Mouse (Mus musculus) cerebellum, postnatal 36 days (tissue): ENCODE data around the gene Cux2.

ENCODE experiments used
- DNase-seq, 2 experiments: peaks; one replicate each; pipeline ENCODE4 v3.0.0; 2021 to 2022; ENCODE audit warnings: mixed read lengths in 2 of 2

The Cux2 gene

DNA sequence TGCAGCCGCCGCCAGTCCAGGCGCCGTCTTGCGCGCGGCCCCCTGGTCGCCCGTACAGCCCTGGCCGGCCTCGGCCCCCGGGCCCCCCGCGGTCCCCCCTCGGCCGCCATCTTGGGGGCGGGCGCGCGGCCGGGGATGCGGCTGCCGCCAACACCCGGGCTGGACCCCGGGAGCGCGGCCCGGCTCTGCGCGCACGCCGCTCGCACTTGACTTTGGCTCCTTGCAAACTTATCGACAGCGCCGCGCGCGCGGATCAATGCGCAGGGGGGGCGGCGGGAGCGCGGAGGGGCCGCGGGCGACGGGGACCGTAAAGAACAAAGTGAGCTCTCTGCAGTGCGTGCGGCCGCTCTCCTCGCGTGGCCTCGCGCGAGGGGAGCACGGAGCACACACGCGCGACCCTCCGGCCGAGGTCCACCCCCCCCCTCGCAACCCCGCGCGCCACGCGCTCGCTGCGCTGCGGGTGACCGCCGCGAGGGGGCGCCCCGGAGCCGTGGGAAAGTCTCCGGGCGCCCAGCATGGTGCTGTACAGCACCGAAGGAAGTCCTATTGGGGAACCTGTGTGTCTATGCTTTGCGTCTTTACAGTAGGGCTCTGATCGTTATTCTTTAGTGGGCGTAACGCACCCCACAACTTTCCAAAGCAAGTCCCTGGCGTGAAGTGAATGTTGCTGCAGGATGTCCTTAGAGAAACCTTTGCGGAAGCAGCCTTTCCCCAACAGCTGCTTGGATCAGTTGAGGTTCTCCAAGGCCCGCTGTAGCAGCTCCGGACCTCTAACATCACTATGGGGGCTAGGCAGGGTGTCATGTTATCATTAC is at the start of gene Cux2:
Cux2 (minus strand) TSS at position 86 of the 815 bp plus-strand sequence.
- peak; percentile 71 to 75 for DNase-seq

GRCm38 (mm10) chr5:122094439-122094838 is 44.5 kb upstream of the Cux2 start:
- DNase-seq: no peak

GRCm38 (mm10) chr5:122093734-122094133 is 43.8 kb upstream of the Cux2 start:
- DNase-seq: no peak

DNA sequence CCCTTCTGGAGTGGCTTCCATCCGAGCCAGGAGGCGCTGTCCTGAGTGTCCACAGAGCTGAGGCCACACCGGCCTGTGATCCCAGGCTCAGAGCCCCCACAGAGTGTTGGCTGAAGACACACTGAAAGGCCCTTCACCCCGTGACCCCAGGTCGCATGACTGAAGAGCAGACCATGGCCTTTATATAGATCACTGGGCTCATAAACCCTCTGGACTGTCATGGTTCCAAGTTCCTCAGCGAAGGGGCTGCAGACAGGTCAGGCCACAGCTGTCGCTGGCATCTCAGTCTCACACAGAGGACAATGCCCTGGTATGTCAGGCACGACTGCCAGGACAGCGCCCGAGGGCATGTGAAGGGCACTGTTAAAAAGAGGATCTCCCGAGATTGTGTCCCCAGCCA is 42.9 kb upstream of the Cux2 start:
- DNase-seq: no peak

DNA sequence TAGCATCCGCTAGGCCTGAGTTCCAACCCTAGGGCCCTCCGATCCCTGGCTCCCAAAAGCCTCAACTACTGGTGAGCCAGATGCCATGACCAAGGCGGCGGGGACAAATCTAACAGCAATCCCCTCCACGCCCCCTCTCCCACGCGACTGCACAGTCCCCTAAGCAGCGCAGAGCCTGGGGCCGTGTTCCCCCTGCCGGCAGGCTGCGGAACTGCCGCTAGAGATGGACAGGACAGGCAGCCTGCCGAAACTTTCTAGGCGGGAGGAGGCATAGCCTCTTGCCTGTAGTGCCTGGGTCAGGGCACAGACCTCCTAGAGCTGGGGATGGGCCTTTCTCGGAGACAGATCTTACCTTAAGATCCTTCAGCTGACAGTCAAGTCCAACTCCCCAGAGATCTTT is 41.2 kb upstream of the Cux2 start:
- DNase-seq: peak; percentile 42 to 55

DNA sequence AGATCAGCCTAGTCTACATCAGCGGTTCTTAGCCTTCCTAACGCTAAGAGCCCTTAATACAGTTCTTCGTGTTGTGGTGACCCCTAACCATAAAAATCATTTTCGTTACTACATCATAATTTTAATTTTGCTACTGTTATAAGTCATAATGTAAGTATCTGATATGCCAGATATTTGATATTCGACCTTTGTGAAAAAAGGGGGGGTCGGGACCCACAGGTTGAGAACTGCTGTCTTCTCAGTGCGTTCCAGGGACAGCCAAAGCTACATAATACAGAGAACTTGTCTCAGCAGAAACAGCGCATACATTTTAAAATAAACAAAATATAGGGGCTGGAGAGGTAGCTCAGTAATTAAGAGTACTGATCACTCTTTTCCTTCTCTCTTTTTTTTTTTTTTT is 39.8 kb upstream of the Cux2 start:
- no peak for DNase-seq

DNA sequence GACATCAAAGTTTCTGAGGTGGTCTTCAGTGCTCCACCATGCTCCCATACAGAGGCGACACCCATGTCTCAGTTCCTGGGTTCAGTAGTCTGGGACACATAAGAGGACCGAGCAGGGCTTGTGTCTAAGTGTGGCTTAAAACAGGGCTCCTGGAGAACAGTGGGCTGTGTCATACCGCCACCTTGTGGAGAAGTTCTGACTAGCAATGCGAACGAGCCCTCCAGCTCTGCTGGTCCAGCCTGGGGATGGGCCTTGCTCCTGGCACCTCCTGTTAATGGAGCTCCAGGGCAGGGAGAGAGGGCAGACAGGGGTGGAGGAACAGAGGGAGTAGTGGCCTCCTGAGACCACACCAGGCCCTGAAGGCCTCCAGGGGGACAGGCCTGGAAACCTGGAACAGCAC is 39.0 kb upstream of the Cux2 start:
- DNase-seq: peak; percentile 87 to 92

DNA sequence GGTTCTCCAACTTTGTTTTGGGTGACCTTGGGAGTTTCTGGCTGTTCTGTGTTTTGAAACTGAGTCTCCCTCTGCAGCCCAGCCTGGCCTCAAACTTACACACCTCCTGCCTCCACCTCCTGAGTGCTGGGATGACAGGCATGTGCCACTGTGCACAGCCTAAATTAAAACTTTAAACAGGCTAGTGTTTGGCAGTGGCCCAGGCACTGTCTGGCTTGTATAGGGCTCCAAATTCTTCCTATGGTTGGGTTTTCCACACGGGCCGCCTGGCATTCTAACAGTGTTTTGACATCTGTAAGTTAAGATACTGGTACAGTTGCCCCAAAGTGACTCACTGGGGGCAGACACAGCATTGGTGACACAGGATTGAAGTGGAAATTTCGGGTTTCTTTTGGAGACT is 36.2 kb upstream of the Cux2 start:
- no peak for DNase-seq

DNA sequence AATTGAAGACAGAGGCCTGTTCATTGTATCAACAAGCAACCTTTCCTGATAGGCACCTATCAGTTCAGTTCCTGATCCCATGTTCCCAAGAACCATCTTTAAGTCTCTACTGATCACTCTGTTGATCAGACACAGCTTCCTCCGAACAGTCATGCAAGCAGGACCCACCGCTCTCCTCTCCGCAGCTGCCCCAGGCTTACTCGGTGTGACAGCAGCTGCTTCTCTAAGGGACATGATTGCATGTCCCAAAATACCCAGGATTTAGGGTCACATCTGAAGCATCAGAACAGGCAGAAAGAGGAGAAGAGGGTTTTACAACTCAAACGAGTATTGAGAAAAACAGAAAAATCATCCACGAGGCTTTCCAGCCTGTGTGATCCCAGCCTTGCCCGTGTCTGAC is 35.4 kb upstream of the Cux2 start:
- no peak for DNase-seq

- DNase-seq: no peak
Observed at GRCm38 (mm10) chr5:122084470-122084869, 34.6 kb upstream of the Cux2 start.

- DNase-seq: no peak
Observed at GRCm38 (mm10) chr5:122083282-122083681, 33.4 kb upstream of the Cux2 start.

- no peak for DNase-seq
Observed at GRCm38 (mm10) chr5:122081471-122081870, 31.6 kb upstream of the Cux2 start.

DNA sequence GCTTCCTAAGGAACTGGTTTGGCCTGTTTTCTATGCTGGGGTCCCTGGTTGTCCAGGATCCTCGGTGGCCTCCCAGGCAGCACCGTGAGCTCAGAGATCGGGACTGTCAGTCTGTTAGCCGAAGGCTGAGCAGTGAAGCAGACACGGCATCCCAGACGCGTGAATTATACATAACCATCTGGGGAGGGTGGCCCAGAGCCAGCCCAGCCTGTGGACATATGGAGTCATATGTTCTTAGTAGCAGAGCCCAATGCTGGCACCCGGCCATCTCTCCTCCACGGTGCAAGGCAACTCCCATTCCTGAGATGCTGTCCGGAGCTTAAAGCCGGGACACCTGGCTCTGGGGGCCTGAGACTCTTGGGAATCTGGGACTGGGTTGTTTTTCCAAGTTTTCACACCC is 31.0 kb upstream of the Cux2 start:
- DNase-seq: peak; percentile 88 to 91

- DNase-seq: no peak
Observed at GRCm38 (mm10) chr5:122079796-122080195, 29.9 kb upstream of the Cux2 start.

GRCm38 (mm10) chr5:122077244-122077643 is 27.3 kb upstream of the Cux2 start:
- no peak for DNase-seq

- DNase-seq: no peak
Observed at GRCm38 (mm10) chr5:122075736-122076135, 25.8 kb upstream of the Cux2 start.

- no peak for DNase-seq
Observed at GRCm38 (mm10) chr5:122071997-122072396, 22.1 kb upstream of the Cux2 start.

- DNase-seq: no peak
Observed at GRCm38 (mm10) chr5:122070963-122071800, 21.3 kb upstream of the Cux2 start.

DNA sequence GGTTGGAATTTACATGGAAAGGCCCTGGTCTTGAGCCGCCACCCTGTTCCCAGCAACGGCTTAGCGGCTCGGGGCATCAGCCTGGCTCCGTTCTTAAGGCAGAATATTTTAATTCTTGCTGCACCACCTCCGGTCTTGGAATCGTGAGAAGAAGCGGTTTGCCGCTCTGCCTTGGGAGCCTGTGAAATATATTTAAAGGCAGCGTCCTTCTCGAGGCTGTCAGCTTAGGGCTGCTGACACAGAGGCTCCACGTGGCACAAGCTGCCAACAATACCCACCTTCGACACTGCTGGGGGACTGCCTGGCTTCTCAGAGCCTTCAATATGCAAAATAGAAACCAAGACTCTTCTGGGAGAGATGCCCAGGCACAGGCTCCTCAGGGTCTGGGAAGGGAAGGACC is 18.7 kb upstream of the Cux2 start:
- no peak for DNase-seq

GRCm38 (mm10) chr5:122063204-122063933 is 13.5 kb upstream of the Cux2 start:
- no peak for DNase-seq

- no peak for DNase-seq
Observed at GRCm38 (mm10) chr5:122062479-122062878, 12.6 kb upstream of the Cux2 start.

DNA sequence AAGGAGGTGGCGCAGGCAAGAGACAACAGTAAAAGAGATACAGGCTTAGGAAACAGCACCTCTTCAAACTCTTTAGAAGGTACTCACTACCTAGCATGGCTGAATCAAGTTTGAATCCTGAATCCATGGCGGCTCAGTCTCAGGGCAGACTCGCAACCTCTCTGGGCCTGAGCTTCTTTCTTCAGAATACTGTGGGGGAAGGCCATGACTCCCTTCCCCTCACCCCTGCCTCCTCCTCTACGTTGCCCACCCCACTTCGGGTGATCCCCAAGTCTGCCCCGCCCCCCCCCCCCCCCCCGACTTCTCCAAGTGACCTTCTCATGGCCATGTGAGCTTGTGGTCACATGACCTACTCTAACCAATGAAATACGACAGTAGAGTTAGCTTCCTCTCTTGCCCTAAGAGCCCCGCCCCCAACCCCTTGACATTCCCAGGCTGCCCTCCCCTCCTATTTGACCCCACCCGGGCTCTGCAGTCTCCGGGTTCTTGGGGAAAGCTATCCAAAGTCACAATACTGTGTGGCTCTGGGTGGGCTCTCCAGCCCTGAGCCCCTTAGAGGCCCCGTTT is 10.9 kb upstream of the Cux2 start:
- DNase-seq: no peak
